Mouse (Mus musculus) urinary bladder, adult 2 months (tissue): ENCODE data around the gene Zic4. TPM values are rescaled to one million over a fixed set of nuclear protein-coding genes. Genes with fewer than 3 reads are reported as not detected.

Experiments
- DNase-seq: peaks from one replicate; pipeline ENCODE4 v3.0.0; 2022; ENCODE audit warnings: low spot score
- polyA plus RNA-seq: library from polyadenylated mRNA; depleted of rRNA; stranded (reverse); fragments of >200 nt; gene quantifications from 2 replicates; pipeline ENCODE4 v1.2.3, GENCODE M21; 2012; rRNA removed

The Zic4 gene
- polyA plus RNA-seq: 0.01 TPM in 1 of 2 replicates, not detected in the other

DNA sequence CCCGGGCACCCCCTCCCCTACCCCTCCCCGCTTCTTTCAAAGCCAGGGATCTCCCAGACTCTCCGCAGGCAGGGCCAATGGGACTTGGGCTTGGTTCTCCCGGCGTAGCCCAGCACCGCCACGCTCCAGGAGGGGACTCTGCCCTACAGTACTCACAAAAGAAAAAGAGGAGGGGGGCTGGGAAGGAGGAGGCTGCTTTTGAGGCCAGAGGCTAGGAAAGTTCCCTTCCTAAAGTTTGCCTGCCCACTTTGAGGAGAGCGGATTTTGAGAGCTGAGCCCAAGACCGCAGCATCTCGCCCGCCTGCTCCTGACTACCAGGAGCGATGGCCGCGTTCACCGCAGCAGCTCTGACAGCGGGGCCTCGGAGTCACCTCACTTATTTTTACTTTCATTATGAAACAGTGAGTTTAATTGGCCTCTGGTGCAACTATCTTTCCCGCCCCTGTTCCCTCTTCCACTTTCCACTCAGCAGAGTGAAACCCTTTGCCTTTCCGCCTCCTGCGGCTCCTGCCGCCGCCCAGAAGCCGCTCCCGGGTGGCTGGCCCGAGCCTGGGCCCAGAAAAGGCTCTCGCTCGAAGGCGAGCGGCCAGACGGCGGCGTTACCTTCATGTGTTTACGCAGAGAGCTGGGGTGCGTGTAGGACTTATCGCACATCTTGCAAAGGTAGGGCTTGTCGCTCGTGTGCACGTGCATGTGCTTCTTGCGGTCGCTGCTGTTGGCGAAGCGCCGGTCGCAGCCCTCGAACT lies at the start of gene Zic4:
Gene Zic4 (plus strand): TSS at position 558 of the 746 bp plus-strand sequence.
- no peak for DNase-seq

DNA sequence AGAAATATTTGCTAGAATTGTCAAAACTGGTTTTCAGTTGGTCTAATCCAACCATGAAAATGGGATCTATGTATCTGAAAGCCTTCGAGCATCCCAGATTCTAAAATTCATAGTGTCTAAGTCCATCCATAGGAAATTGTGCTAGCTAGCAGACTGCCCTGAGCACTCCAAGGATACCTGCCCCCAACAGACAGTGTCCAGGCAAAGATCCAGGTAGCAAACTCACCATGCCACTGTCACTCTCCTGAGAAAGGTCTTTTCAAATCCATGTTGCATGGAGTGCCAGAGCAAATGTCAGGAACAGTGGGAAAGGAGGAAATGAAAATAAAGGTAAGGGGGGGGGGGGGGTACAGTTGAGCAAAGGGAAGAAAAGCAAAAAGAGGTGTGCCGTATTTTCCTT lies 14.6 kb upstream of the Zic4 start:
- DNase-seq: no peak

- DNase-seq: no peak
Observed at GRCm38 (mm10) chr9:91348746-91349145, 13.5 kb upstream of the Zic4 start.

- no peak for DNase-seq
Observed at GRCm38 (mm10) chr9:91350211-91350791, 11.9 kb upstream of the Zic4 start.

GRCm38 (mm10) chr9:91350861-91351291 lies 11.3 kb upstream of the Zic4 start:
- DNase-seq: no peak

- DNase-seq: no peak
Observed at GRCm38 (mm10) chr9:91351361-91351760, 10.9 kb upstream of the Zic4 start.

DNA sequence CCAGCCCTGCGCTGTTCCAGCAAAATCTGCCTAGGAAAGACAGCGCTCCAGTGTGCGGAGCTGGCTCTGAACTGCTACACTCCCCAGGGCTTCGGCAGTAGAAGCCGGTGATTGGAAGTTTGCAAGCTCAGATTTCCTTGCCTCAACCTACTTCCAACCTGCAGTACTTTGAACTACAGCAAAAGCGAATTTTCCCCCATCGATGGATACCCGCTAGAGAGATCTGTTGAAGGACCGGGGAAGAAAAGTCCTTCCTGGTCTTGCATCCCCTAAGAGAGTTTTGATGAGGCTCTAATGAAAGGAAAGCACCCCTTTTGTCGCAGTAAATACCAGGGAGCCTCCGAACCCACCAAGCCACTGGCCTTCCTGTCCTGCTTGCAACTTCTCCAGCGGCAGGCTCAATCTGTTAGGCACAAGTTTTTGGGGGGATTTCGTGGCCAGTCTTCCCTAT lies 10.2 kb upstream of the Zic4 start:
- no peak for DNase-seq

- DNase-seq: no peak
Observed at GRCm38 (mm10) chr9:91352786-91353185, 9.4 kb upstream of the Zic4 start.

GRCm38 (mm10) chr9:91353551-91354433 lies 8.4 kb upstream of the Zic4 start:
- no peak for DNase-seq

DNA sequence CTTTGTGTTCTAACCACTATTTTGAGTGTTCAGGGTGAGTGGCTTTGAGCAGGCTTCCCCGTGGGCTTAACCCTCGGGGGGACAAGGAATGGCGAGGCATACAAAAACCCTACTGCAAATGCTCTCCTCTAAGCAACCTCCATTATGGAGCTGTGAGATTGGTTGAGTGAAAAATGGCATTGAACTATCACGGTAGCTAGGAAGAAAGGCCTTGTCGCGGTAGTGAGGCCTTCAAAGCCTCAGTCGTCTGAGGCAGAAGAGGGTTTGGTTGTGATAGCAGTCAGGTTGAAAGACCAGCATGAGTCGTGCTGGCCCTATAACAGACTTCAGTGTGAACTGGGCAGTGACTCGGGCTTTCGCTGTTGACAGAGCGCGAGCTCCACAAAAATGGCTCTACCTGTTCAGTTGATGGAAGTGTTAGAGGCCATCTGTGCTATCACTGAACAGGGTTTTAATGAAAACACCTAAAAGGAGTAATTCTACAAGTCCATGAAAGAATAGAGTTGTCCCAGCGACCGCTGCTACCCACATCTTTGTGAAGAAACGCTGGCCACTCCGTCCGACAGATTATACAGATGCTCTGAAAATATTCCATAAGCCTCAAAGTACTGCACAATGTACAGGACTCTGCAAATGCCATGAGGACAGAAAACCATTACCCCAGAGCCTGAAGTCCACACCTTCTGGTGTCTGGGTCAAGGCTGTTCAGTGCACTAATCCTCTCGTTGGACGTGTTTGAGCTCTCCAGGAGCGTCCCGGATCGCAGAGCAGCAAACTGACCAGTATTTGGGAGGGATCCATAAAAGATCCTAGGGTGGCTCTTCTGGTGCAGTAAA lies 7.6 kb upstream of the Zic4 start:
- no peak for DNase-seq

GRCm38 (mm10) chr9:91355270-91355589 lies 7.0 kb upstream of the Zic4 start:
- DNase-seq: no peak

DNA sequence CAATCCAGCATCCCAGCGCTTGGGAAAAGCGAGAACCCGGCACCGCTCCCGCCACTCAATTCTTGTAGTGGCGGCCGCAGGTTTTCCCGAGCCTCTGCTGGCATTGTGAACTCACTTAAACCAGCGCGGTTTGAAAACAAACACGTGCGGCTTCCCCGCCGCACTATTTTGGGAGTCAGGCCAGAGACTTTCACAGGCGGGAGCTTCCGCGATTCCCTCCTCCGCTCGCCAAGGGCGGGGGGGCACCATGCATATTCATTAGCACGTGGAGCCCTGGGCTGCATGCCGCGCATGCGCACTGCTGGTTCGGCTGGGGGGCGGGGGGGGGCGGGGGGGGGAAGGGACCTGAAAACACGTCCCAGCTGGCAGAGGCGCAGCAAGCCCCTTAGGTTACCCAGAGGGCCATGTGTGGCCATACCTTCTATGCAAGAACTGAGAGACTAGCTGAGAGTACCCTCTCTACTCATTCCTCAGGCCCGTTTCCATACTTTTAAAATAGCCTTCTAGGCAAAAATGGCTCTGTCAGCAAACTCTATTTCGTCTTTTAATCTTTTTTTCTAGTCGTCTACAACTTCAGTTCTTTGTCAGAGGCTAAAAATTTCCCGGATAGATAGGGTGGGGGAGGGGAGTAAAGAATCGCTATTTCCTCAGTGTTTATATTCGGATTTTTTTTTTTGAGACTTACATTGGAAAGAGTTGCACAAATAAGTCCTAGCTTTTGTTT lies 6.4 kb upstream of the Zic4 start:
- no peak for DNase-seq

DNA sequence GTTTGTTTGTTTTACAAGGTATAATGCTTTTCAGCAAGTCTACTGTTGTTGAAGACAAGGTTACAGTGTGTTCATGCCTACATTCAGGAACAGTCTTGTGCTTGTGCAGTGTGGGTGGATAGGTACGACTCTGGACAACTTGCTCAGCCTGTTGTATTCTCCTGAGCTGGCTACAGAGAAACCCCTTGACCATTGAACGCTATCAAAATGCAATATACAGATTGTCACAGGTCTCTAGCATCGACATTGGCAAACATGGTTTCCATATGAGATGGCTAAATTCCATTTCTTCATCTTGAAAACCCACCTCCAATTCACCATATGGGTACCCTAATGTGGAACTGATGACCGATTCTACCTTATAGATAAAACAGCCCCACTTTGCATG lies 5.9 kb upstream of the Zic4 start:
- no peak for DNase-seq

- no peak for DNase-seq
Observed at GRCm38 (mm10) chr9:91357321-91357720, 4.9 kb upstream of the Zic4 start.

DNA sequence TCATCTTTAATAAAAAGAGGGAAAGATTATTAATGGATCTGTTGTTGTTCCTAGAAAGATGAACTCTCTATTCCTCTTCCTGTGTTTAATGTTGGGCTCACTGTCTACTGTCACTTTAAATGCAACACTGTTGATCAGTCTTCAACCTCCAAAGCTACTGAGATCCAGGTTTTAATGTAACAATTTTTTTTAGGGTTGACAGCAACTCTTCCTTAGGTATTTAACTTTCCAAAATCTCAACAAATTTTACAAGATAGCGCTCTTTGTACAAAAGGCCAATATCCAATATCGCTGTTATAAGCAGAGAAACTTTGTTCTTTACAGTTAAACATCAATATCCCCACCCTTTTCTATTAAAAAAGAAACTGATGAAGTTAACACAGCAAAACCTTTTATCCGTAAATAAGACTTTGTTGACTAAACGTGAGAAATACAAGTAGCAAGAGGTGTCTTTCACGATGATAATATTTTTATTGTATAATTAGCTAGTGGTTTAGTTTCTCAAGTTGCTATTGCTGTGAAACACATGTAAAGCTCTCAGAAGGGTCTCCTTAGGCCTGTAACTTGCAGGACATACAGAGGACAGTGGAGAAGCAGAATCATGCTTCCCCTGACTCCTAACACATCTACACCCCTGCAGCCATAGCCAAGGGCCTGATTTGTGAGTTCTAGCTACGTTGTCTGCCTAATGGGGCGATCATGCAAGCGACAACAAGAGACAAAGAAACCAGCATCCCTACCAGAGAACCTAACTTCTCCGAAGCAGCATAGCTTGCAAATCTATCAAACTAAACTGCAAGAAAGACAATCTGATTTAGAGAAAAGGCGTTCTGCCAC lies 3.1 kb upstream of the Zic4 start:
- no peak for DNase-seq

DNA sequence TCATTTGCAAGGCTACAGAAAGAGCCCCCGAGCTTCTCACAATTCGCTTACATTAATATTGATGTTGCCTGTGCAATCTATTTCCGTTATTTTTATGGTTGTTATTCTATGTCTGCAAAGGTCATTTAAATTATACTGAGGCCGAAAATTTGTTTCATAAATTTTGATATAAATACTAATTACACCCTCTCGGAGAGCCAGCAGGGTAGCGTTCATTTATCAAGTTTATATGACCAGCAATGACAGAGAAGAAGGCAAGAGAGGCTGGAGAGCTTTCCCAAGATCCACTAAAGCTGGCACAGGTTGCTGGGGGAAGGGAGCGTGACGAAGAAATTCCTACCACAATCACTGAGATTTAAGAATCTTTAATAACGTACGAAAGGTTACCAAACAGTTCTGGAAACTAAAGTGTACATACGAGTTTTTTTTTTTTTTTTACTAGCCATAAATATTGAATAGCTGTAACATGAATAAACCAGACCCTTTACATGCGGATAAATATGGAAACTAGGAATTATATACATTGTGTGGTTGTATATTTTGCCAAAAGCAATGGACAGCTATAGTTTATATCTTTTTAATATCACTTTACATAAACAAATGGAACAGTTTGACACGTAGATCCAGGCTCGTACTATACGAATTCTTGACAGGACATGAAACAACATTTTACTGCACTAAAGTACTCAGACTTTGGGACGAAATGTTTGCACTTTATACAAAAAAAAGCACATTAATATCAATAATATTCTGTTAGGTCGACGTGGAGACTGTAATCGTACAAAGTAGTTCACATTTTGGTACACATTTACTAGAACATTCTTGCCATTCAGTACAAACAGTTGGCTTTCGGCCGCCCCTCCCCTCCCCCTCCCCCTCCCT lies 1.8 kb upstream of the Zic4 start:
- DNase-seq: no peak

DNA sequence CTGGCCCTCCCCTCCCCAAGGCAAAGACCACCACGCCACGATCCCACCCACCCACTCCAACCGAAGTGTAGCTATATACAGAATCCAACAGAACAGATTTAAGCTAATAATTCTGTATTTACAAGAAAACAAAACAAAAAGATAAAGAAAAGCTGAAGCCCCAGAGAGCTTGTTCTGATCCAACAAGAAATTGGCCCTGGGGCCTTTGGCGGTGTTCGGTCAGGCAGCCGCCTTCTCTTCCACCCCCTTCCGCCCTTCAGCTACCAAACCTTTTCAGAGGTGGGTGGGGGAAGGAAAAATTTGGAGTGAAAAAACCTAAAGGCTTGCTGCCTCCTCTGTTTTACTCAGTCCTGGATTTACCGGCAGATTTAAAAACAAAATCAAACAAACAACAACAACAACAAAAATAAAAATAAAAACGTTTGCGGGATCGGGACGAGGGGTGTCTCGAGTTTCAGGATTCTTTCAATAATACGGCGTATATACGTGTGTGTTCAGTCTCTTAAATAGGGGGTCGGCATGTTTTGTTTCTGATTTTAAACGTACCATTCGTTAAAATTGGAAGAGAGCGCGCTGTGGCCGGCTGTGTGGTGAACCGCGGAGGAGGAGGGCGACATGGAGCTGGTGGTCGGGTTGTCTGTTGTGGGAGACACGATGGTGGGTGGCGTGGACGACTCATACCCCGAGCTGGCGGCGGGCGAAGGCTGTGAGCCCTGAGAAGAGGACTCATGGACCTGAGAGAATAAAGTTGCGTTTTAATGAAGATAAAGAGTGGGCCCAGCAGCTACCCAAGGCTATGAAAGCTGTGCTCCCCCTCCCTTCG lies 969 bp upstream of the Zic4 start:
- DNase-seq: no peak

DNA sequence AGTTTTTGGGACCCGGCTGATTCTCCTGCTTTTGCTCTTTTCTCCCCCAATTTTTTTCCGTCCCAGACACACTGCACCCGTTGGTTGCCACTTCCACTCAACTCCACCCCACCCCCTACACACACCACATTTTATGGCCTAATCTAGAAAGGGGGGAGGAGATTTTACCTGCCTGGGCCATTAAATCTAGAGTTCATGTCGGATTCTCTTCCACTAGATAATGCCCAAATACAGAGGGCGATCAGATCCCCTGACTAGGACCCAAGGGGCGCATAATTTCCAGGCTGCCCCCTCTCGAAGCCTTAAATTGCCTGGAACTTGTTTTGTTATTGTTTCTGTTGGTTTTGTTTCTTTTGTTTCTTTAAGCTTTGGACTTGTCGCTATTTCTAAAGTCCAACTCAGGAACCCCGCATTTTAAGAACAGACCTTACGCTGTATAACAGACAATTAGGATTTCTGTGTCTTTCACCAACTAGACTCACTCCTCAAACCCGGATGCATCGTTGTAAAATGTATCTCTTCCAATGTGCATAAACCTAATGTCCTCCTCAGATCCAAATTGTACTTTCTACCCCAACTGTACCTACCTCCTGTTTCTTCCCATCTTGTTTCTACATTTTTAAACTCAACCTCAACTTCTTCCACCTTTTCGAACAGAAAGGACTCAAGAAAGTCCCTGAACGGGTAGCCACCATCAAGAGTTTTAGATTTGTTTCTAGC lies 958 bp downstream of the Zic4 start:
- DNase-seq: no peak
